Mouse (Mus musculus): ENCODE measurements at regions not wholly inside any gene's neighbourhood (a gene's known extent, or its start where the extent isn't known, plus 50 kb on each side); places are given as distances from the start of the nearest gene placed in this dataset.

GRCm38 (mm10) chr17:47178705-47179104 is 168.3 kb upstream of the Ubr2 start:
- H3ac ChIP-seq (ENCODE audit: control insufficient read depth, insufficient read length, low read depth) = no peak overlapping the region
- peaks cover 26% of the 10 kb centered on the region for H3K79me3 ChIP-seq (ENCODE audit: low read depth)
- TF ChIP-seq USF1 (IDR thresholded peaks at IDR 0.05; ENCODE audit: low read depth) (no peak), CTCF (IDR thresholded peaks at IDR 0.05; ENCODE audit: control insufficient read depth, insufficient read depth, insufficient read length) (no peak), CEBPB (IDR thresholded peaks at IDR 0.05; ENCODE audit: low read depth) (no peak), FOSL1 (IDR thresholded peaks at IDR 0.05; ENCODE audit: insufficient read depth, low read length, poor library complexity, severe bottlenecking) (no peak), MAX (IDR thresholded peaks at IDR 0.05) (no peak), MYOG (IDR thresholded peaks at IDR 0.05; ENCODE audit: control insufficient read depth, extremely low read depth, insufficient read length) (no peak), MYOD1 (IDR thresholded peaks at IDR 0.05; ENCODE audit: control insufficient read depth, insufficient read length, low read depth) (no peak)
- H3K27me3 ChIP-seq (ENCODE audit: control insufficient read depth, insufficient read depth, insufficient read length) = no peaks in the 10 kb centered on the region
- H3K36me3 ChIP-seq (ENCODE audit: control insufficient read depth, insufficient read depth) = peaks cover 6% of the 10 kb centered on the region
- H3K4me3 ChIP-seq (ENCODE audit: insufficient read depth, poor library complexity, severe bottlenecking) = no peak overlapping the region
- peaks cover 52% of the 10 kb centered on the region for H3K79me2 ChIP-seq (ENCODE audit: control insufficient read depth, insufficient read depth)

GRCm38 (mm10) chr17:47177671-47178246 is 167.4 kb upstream of the Ubr2 start:
- Histone ChIP-seq H3K4me3 (ENCODE audit: insufficient read depth, poor library complexity, severe bottlenecking) (no peak overlapping the region), H3K36me3 (ENCODE audit: control insufficient read depth, insufficient read depth) (peaks cover 6% of the 10 kb centered on the region), H3K79me3 (ENCODE audit: low read depth) (peaks cover 26% of the 10 kb centered on the region), H3K79me2 (ENCODE audit: control insufficient read depth, insufficient read depth) (peaks cover 61% of the 10 kb centered on the region), H3K27me3 (ENCODE audit: control insufficient read depth, insufficient read depth, insufficient read length) (no peaks in the 10 kb centered on the region), H3ac (ENCODE audit: control insufficient read depth, insufficient read length, low read depth) (no peak overlapping the region)
- TF ChIP-seq FOSL1 (IDR thresholded peaks at IDR 0.05; ENCODE audit: insufficient read depth, low read length, poor library complexity, severe bottlenecking) = no peak
- TF ChIP-seq MAX (IDR thresholded peaks at IDR 0.05) = no peak
- no peak for TF ChIP-seq MYOD1 (IDR thresholded peaks at IDR 0.05; ENCODE audit: control insufficient read depth, insufficient read length, low read depth)
- no peak for TF ChIP-seq MYOG (IDR thresholded peaks at IDR 0.05; ENCODE audit: control insufficient read depth, extremely low read depth, insufficient read length)
- no peak for TF ChIP-seq CEBPB (IDR thresholded peaks at IDR 0.05; ENCODE audit: low read depth)
- no peak for TF ChIP-seq CTCF (IDR thresholded peaks at IDR 0.05; ENCODE audit: control insufficient read depth, insufficient read depth, insufficient read length)
- TF ChIP-seq USF1 (IDR thresholded peaks at IDR 0.05; ENCODE audit: low read depth) = no peak

GRCm38 (mm10) chr17:47176328-47176727 is 166.0 kb upstream of the Ubr2 start:
- H3K4me3 ChIP-seq (ENCODE audit: insufficient read depth, poor library complexity, severe bottlenecking) = no peak overlapping the region
- TF ChIP-seq MYOG (IDR thresholded peaks at IDR 0.05; ENCODE audit: control insufficient read depth, extremely low read depth, insufficient read length) (no peak), CTCF (IDR thresholded peaks at IDR 0.05; ENCODE audit: control insufficient read depth, insufficient read depth, insufficient read length) (no peak), USF1 (IDR thresholded peaks at IDR 0.05; ENCODE audit: low read depth) (no peak), MYOD1 (IDR thresholded peaks at IDR 0.05; ENCODE audit: control insufficient read depth, insufficient read length, low read depth) (no peak), MAX (IDR thresholded peaks at IDR 0.05) (no peak), FOSL1 (IDR thresholded peaks at IDR 0.05; ENCODE audit: insufficient read depth, low read length, poor library complexity, severe bottlenecking) (no peak), CEBPB (IDR thresholded peaks at IDR 0.05; ENCODE audit: low read depth) (no peak)
- H3K36me3 ChIP-seq (ENCODE audit: control insufficient read depth, insufficient read depth) = peaks cover 6% of the 10 kb centered on the region
- H3K27me3 ChIP-seq (ENCODE audit: control insufficient read depth, insufficient read depth, insufficient read length) = no peaks in the 10 kb centered on the region
- no peak overlapping the region for H3ac ChIP-seq (ENCODE audit: control insufficient read depth, insufficient read length, low read depth)
- peaks cover 62% of the 10 kb centered on the region for H3K79me2 ChIP-seq (ENCODE audit: control insufficient read depth, insufficient read depth)
- peaks cover 30% of the 10 kb centered on the region for H3K79me3 ChIP-seq (ENCODE audit: low read depth)

GRCm38 (mm10) chr17:47174748-47175215 is 164.4 kb upstream of the Ubr2 start:
- H3K4me3 ChIP-seq (ENCODE audit: insufficient read depth, poor library complexity, severe bottlenecking) = no peak overlapping the region
- no peak overlapping the region for H3ac ChIP-seq (ENCODE audit: control insufficient read depth, insufficient read length, low read depth)
- no peaks in the 10 kb centered on the region for H3K27me3 ChIP-seq (ENCODE audit: control insufficient read depth, insufficient read depth, insufficient read length)
- peaks cover 36% of the 10 kb centered on the region for H3K79me3 ChIP-seq (ENCODE audit: low read depth)
- peaks cover 6% of the 10 kb centered on the region for H3K36me3 ChIP-seq (ENCODE audit: control insufficient read depth, insufficient read depth)
- TF ChIP-seq USF1 (IDR thresholded peaks at IDR 0.05; ENCODE audit: low read depth) (peak; percentile 36), FOSL1 (IDR thresholded peaks at IDR 0.05; ENCODE audit: insufficient read depth, low read length, poor library complexity, severe bottlenecking) (no peak)
- peaks cover 60% of the 10 kb centered on the region for H3K79me2 ChIP-seq (ENCODE audit: control insufficient read depth, insufficient read depth)

GRCm38 (mm10) chr17:47171801-47172200 is 161.4 kb upstream of the Ubr2 start:
- no peak overlapping the region for H3K4me3 ChIP-seq (ENCODE audit: insufficient read depth, poor library complexity, severe bottlenecking)
- H3ac ChIP-seq (ENCODE audit: control insufficient read depth, insufficient read length, low read depth) = no peak overlapping the region
- no peak for TF ChIP-seq MYOG (IDR thresholded peaks at IDR 0.05; ENCODE audit: control insufficient read depth, extremely low read depth, insufficient read length)
- TF ChIP-seq MYOD1 (IDR thresholded peaks at IDR 0.05; ENCODE audit: control insufficient read depth, insufficient read length, low read depth) = no peak
- no peak for TF ChIP-seq MAX (IDR thresholded peaks at IDR 0.05)
- TF ChIP-seq CEBPB (IDR thresholded peaks at IDR 0.05; ENCODE audit: low read depth) = no peak
- no peak for TF ChIP-seq FOSL1 (IDR thresholded peaks at IDR 0.05; ENCODE audit: insufficient read depth, low read length, poor library complexity, severe bottlenecking)
- no peak for TF ChIP-seq CTCF (IDR thresholded peaks at IDR 0.05; ENCODE audit: control insufficient read depth, insufficient read depth, insufficient read length)
- no peak for TF ChIP-seq USF1 (IDR thresholded peaks at IDR 0.05; ENCODE audit: low read depth)
- no peaks in the 10 kb centered on the region for H3K36me3 ChIP-seq (ENCODE audit: control insufficient read depth, insufficient read depth)
- no peaks in the 10 kb centered on the region for H3K27me3 ChIP-seq (ENCODE audit: control insufficient read depth, insufficient read depth, insufficient read length)
- H3K79me3 ChIP-seq (ENCODE audit: low read depth) = peaks cover 42% of the 10 kb centered on the region
- peaks cover 72% of the 10 kb centered on the region for H3K79me2 ChIP-seq (ENCODE audit: control insufficient read depth, insufficient read depth)

All from C2C12 (cell line).